Mouse (Mus musculus) hindbrain, embryonic 13.5 days (tissue): ENCODE results near the gene BC048403. TPM values are rescaled to one million over a fixed set of nuclear protein-coding genes. Genes with fewer than 3 reads are reported as not detected.
A peak's percentile ranks its signal among the peaks of the same experiment; 100 is the strongest.
"Not testable (repeated sequence)": the region's sequence is repeated elsewhere in the genome, so short reads cannot be mapped to it uniquely, and the experiment has no call there.

Experiments used
- ATAC-seq: fragments of 200-750 bp; cut with Nextera tagmentation; 2 replicates; pipeline ENCODE4 v1.8.0; 2017; ENCODE audit warnings: moderate TSS enrichment; ENCODE audit not compliant: low FRiP score
- H3K27ac ChIP-seq: fragments of 300-500 bp; sonication (generic); 2 replicates; pipeline ENCODE4 v1.5.1; 2015; ENCODE audit warnings: inconsistent platforms, mild to moderate bottlenecking, moderate library complexity
- H3K27me3 ChIP-seq: fragments of 300-500 bp; sonication (generic); 2 replicates; pipeline ENCODE4 v1.6.1; 2015; ENCODE audit warnings: mild to moderate bottlenecking, inconsistent platforms
- H3K36me3 ChIP-seq: fragments of 300-500 bp; sonication (generic); 2 replicates; pipeline ENCODE4 v1.6.1; 2015; ENCODE audit warnings: mild to moderate bottlenecking, inconsistent platforms
- H3K4me1 ChIP-seq: fragments of 300-500 bp; sonication (generic); replicated peaks from 2 replicates; pipeline ENCODE4 v1.6.1; 2015; ENCODE audit warnings: inconsistent platforms
- H3K4me2 ChIP-seq: fragments of 300-500 bp; sonication (generic); 2 replicates; pipeline ENCODE4 v1.6.1; 2015; ENCODE audit warnings: inconsistent platforms, mild to moderate bottlenecking, moderate library complexity
- H3K4me3 ChIP-seq: fragments of 300-500 bp; sonication (generic); 2 replicates; pipeline ENCODE4 v1.5.1; 2015; ENCODE audit warnings: mild to moderate bottlenecking, inconsistent platforms
- H3K9ac ChIP-seq: fragments of 300-500 bp; sonication (generic); 2 replicates; pipeline ENCODE4 v1.6.1; 2015; ENCODE audit warnings: mild to moderate bottlenecking, inconsistent platforms
- H3K9me3 ChIP-seq: fragments of 300-500 bp; sonication (generic); 2 replicates; pipeline ENCODE4 v1.6.1; 2016; ENCODE audit warnings: inconsistent platforms
- WGBS: fragments of 180-500 bp; shearing (Covaris S2); methylation state at CpG from one replicate; pipeline ENCODE4 v1.1.7; 2015; 5-methylcytosine and 5-hydroxymethylcytosine counted together
- polyA plus RNA-seq: library from polyadenylated mRNA; unstranded; fragments of >200 nt; fragmentation: Nextera tagmentation; extraction: Ambion mirVana; gene quantifications from 2 replicates; pipeline ENCODE4 v1.2.1, GENCODE M21; 2015

BC048403 gene
- polyA plus RNA-seq, 1 experiment from 2014 or later = 1.8 TPM

DNA sequence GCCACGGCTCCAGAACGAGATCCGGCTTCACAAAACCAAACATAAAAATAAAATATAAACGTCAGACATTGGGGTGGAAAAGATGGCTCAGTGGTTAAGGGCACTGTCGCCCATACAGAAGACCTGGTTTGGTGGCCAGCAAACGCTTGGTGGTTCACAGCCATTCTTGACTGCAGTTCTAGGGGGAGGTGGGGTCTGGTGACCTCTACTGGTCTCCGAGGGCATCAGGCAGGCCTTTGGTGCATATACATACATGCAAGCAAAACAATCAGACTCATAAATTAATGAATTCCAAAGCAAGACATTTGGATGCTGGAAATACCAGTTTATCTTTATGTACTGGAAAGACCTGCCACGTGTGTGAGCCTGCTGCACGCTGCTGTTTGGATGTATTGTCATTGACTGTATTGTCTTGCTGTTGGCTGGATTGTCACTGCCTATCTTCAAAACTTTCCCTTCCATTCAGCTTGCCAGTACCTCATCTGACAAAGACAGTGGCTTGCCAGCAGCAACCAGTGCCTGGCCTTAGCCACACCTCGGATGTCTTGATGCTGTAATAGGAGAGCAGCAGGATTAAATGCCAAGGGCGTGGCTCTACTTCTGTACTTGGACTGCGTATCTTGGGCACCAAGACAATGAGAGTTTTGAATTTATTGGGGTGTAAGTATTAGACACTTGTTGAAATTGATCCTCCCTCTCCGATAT, 24.9 kb downstream of the BC048403 start:
- Histone ChIP-seq H3K27ac (peak overlapping the region; percentile 31), H3K9ac (no peak overlapping the region), H3K4me1 (peaks cover 11% of the 10 kb centered on the region), H3K27me3 (no peaks in the 10 kb centered on the region), H3K9me3 (no peaks in the 10 kb centered on the region), H3K4me3 (no peak overlapping the region), H3K4me2 (no peak overlapping the region), H3K36me3 (no peaks in the 10 kb centered on the region)
- ATAC-seq = peak; percentile 32; the same call in 1 of the 2 replicates
- WGBS = 84% methylated on average over 13 of the region's 13 CpGs

DNA sequence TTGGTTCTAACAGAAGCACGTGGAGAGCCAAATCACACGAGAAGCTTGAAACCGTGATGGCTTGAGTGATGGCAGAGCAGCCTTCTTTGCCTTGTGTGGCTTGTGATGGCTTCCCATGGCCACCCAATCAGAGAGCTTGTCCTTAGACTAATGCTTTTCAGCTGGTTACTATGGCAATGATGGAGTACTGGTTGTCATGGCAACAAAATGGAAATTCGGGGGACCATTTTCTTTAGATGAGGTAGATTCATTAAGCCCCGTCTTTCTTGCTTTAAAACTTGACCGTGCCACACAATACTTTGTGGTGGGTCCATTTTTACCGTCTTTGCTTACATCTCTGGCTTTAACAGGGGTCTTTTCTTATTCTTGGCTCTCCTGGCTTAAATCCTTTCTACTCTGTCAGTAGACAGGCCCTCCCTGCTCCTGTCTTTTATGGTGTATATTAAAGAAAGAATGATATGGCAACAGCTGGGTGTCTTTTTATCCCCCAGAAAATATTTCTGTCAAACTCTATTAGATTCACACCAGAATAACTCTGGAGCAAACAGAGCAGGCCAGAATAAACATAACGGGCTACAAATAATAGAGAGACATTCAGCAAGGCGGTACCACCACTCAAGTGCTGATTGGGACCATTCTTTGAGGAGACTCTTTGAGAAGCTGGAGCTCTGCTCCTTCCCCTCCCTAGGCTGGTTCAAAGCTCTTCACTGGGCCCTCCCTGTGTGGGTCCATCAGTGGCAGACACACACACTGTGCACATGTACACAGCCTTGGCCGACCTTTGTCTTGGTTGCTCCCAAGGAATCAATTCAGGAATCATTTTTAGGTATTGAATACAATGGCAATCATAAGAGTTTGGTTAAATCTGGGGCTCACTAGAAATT, 25.7 kb downstream of the BC048403 start:
- Histone ChIP-seq H3K27ac (peak overlapping the region; percentile 52), H3K9ac (no peak overlapping the region), H3K4me2 (0 out of 2 replicates have a peak overlapping the region, but pooled peaks have one; percentile 8), H3K27me3 (no peaks in the 10 kb centered on the region), H3K36me3 (no peaks in the 10 kb centered on the region), H3K4me3 (no peak overlapping the region), H3K9me3 (no peaks in the 10 kb centered on the region), H3K4me1 (peaks cover 11% of the 10 kb centered on the region)
- 45% methylated on average over 10 of the region's 10 CpGs for WGBS
- ATAC-seq = peak; percentile 92

DNA sequence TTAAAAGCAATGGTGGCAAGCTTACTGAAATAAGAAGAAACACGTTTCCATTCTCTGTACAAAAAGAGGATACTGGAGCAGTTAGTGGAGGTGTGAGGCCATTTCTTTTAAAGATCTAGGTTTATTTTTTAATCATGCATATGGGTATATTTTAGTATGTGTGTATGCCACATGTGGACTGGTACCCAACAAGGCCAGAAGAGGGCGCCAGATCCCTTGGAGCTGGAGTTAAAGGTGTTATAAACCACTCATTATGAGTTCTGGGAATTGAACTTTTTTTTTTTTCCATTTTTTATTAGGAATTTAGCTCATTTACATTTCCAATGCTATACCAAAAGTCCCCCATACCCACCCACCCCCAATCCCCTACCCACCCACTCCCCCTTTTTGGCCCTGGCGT, 27.6 kb downstream of the BC048403 start:
- H3K9ac ChIP-seq, H3K36me3 ChIP-seq, ATAC-seq, H3K27ac ChIP-seq, H3K4me3 ChIP-seq, H3K4me2 ChIP-seq, H3K9me3 ChIP-seq, H3K27me3 ChIP-seq: not testable (repeated sequence)
- WGBS = 85% methylated on average over 3 of the region's 3 CpGs
- H3K4me1 ChIP-seq = peaks cover 11% of the 10 kb centered on the region

DNA sequence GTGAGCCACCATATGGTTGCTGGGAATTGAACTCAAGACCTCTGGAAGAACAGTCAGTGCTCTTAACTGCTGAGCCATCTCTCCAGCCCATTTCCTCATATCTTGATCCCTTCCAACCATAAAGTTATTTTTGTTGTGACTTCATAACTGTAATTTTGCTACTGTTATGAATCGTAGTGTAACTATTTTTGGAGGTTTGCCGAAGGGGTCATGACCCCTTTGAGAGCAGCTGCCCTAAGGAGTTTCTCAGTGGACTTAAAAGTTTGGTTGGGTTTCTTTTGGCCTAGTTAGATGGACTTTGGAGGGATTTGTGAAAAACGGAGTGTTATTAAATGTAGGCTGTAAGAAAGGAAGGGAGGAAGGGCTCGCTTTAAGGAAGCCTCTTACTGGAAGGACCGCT, 30.0 kb downstream of the BC048403 start:
- H3K27me3 ChIP-seq = no peaks in the 10 kb centered on the region
- no peak overlapping the region for H3K4me2 ChIP-seq
- WGBS = 92% methylated on average over 5 of the region's 5 CpGs
- no peak overlapping the region for H3K27ac ChIP-seq
- ATAC-seq = no peak
- no peaks in the 10 kb centered on the region for H3K9me3 ChIP-seq
- H3K9ac ChIP-seq = no peak overlapping the region
- peaks cover 11% of the 10 kb centered on the region for H3K4me1 ChIP-seq
- H3K36me3 ChIP-seq = no peaks in the 10 kb centered on the region
- no peak overlapping the region for H3K4me3 ChIP-seq

DNA sequence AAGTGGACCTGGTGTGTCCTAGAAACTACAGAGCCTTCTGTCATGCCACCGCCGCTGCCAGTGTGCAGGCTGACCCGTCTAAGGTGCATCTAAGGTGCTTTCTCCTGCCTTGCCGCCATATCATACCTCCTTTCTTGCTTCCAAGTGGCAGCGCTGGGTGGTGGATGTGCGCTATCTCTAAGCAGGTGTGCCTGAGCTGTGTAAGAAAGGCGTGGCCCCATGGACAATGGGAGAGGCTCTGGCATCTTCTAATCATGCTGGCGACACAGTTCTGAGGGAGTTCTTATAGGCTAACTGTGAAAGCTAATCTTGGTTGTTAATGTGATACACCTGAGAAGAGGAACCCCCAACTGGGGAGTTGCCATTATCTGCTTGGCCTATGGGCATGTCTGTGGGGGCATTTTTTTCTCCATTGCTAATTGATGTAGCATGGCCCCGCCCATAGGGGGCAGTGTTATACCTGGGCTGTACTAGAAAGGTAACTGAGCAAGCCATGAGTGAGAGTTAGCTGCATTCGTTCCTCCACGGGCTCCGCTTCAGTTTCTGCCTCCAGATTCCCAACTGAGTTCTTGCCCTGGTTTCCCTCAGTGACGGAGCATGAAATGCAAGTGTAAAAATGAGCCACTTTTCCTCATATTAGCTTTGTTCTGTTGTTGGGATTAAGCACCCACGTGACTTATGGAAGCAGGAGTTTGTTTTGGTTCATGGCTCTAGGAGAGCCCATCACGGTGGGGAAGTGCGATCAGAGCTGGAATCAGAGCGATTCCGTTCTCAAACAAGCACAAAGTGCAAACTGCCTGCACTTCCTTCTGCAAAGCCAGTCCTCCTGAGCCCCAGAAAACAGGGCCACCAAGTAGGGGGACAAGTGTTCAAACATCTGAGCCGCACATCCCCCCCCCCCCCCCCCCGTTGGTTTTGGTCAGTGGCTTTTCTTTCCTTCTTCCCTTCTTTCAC, 31.2 kb downstream of the BC048403 start:
- Histone ChIP-seq H3K4me2 (0 out of 2 replicates have a peak overlapping the region, but pooled peaks have one; percentile 16), H3K9ac (no peak overlapping the region), H3K27ac (no peak overlapping the region), H3K27me3 (no peaks in the 10 kb centered on the region), H3K4me3 (no peak overlapping the region), H3K4me1 (no peaks in the 10 kb centered on the region), H3K36me3 (no peaks in the 10 kb centered on the region), H3K9me3 (no peaks in the 10 kb centered on the region)
- 55% methylated on average over 20 of the region's 20 CpGs for WGBS
- ATAC-seq = no peak

DNA sequence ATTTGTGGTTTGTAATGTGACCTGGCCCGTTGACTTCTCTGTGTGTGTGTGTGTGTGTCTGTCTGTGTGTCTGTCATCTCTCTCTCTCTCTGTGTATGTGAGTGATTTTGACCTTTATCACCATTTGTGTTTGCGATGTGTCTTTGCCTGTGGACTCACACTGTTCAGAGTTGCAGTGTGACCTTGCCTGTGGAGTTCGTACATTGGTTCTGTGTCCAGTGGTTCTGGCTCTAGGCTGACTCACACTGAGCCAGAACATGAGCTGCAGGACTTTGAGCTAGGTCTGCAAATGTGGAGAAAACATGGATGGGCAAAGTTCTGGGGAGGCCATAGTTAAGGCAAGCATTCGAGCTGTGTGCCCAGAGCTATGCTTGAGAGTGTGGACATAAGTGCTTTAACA, 34.1 kb downstream of the BC048403 start:
- no peaks in the 10 kb centered on the region for H3K27me3 ChIP-seq
- H3K27ac ChIP-seq = no peak overlapping the region
- H3K9ac ChIP-seq = no peak overlapping the region
- no peaks in the 10 kb centered on the region for H3K4me1 ChIP-seq
- H3K36me3 ChIP-seq = no peaks in the 10 kb centered on the region
- no peak for ATAC-seq
- 81% methylated on average over 4 of the region's 4 CpGs for WGBS
- no peak overlapping the region for H3K4me3 ChIP-seq
- no peak overlapping the region for H3K4me2 ChIP-seq
- no peaks in the 10 kb centered on the region for H3K9me3 ChIP-seq

DNA sequence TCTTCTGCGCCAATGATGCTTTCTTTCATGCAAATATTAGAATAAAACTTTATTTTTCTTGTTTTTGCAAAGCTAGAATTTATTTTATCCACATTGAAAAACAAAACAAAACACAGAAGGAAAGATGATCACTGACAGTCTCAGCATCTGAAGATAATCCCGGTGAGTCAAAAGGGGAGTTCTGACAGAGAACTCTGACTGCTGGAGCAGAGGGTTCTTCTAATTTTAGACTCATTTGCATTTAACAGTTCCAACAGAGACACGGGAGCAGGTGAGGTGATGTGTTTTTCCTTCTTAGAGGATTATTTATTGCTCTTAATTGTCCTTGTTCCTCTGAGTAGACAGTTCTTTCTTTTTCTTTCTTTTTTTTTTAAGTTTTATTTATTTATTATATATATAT, 36.3 kb downstream of the BC048403 start:
- no peak overlapping the region for H3K4me3 ChIP-seq
- no peaks in the 10 kb centered on the region for H3K36me3 ChIP-seq
- H3K27me3 ChIP-seq = no peaks in the 10 kb centered on the region
- no peak overlapping the region for H3K9ac ChIP-seq
- no peak overlapping the region for H3K4me2 ChIP-seq
- H3K27ac ChIP-seq = no peak overlapping the region
- H3K9me3 ChIP-seq = no peaks in the 10 kb centered on the region
- H3K4me1 ChIP-seq = no peaks in the 10 kb centered on the region
- ATAC-seq = no peak
- 68% methylated on average over 3 of the region's 3 CpGs for WGBS

DNA sequence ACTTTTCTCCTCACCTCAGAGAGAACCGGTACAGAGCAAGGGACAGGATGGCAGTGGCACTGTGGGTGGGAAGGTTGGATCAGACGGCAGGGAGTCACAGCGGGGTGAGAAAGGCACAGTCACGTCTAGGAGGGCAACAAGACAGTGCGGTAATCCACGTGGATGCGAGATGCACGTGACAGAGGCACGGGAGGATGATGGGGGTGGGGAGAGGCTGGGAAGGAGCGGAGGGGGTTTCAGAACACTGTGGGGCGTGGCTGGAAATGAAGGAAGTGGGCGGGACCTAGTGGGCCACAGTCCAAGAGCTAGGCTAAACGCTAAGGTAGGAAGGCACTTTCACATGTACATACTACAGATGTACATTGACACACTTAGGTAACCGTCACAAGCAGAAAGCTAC, 41.4 kb downstream of the BC048403 start:
- no peaks in the 10 kb centered on the region for H3K4me1 ChIP-seq
- peaks cover 8% of the 10 kb centered on the region for H3K9me3 ChIP-seq
- H3K4me2 ChIP-seq = no peak overlapping the region
- ATAC-seq = peak; percentile 59; the same call in 1 of the 2 replicates
- no peak overlapping the region for H3K27ac ChIP-seq
- WGBS = 50% methylated on average over 14 of the region's 14 CpGs
- H3K4me3 ChIP-seq = no peak overlapping the region
- no peaks in the 10 kb centered on the region for H3K27me3 ChIP-seq
- H3K9ac ChIP-seq = no peak overlapping the region
- peaks cover 40% of the 10 kb centered on the region for H3K36me3 ChIP-seq

DNA sequence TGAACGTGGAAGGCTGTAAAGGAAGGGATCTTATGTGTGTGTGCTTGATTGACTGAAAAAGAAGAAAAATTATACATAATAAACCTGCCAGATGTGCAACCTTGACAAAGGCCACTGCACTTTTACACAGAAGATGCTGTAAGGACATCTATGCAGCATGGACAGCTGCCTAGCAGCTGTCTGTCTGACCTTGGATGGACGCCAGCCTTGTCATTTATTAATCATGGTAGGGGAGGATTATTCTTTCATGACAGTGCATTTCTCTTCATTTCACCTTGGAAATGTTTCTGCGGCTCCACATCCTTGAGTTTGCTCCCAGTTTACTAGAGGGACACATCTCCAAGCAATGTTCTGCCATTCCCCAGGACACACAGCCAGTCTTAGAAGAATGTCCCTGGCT, 48.8 kb downstream of the BC048403 start:
- 85% methylated on average over 3 of the region's 3 CpGs for WGBS
- Histone ChIP-seq H3K9me3 (peaks cover 8% of the 10 kb centered on the region), H3K9ac (no peak overlapping the region), H3K27me3 (no peaks in the 10 kb centered on the region), H3K27ac (no peak overlapping the region), H3K4me2 (no peak overlapping the region), H3K4me3 (no peak overlapping the region), H3K4me1 (peaks cover 13% of the 10 kb centered on the region), H3K36me3 (peaks cover 63% of the 10 kb centered on the region)
- no peak for ATAC-seq

DNA sequence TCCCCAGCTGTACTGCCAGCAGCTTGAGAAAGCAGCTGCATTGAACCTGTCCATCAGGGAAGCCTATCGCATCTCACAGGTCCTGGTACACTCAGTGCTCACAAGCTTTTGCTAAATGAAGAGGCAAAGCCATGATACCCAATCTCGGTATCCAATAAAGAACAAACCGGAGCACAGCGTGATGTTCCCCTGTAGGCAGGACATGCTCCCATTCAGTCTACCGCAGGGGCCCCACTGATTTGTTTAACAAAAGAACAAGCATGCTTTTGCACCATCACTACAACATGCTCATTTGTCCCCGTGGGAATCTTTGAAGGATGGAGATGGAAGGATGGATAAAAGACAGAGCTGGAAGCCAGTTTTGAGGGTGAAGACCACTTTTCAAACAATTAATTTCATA, 50.3 kb downstream of the BC048403 start:
- Histone ChIP-seq H3K4me3 (no peak overlapping the region), H3K4me2 (no peak overlapping the region), H3K9ac (0 out of 2 replicates have a peak overlapping the region, but pooled peaks have one; percentile 6), H3K4me1 (peaks cover 13% of the 10 kb centered on the region), H3K27ac (no peak overlapping the region), H3K27me3 (no peaks in the 10 kb centered on the region), H3K9me3 (no peaks in the 10 kb centered on the region), H3K36me3 (peaks cover 59% of the 10 kb centered on the region)
- ATAC-seq = no peak
- WGBS = 15% methylated on average over 6 of the region's 6 CpGs

DNA sequence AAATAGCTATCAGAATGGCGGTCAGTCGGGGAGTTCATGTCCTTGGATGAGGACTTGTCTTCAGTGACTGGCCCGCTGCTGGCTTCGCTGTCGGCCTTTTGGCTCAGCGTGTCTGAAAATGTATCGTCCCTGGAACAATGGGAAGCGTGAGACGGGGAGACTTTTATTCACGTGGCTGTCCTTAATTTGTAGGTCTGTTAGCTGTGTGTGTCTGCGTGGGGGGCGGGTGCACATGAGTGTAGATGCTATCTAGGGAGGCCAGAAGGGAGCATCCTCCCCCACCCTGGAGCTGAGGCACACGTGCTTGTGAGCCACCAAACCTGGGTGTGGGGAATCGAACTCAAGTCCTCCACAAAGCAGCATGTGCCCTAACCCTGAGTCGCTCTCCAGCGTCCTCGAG, 52.9 kb downstream of the BC048403 start:
- Histone ChIP-seq H3K4me1 (peaks cover 15% of the 10 kb centered on the region), H3K27me3 (no peaks in the 10 kb centered on the region), H3K27ac (no peak overlapping the region), H3K4me3 (no peak overlapping the region), H3K9me3 (no peaks in the 10 kb centered on the region), H3K36me3 (peaks cover 63% of the 10 kb centered on the region), H3K9ac (no peak overlapping the region), H3K4me2 (no peak overlapping the region)
- no peak for ATAC-seq
- WGBS = 84% methylated on average over 17 of the region's 17 CpGs

DNA sequence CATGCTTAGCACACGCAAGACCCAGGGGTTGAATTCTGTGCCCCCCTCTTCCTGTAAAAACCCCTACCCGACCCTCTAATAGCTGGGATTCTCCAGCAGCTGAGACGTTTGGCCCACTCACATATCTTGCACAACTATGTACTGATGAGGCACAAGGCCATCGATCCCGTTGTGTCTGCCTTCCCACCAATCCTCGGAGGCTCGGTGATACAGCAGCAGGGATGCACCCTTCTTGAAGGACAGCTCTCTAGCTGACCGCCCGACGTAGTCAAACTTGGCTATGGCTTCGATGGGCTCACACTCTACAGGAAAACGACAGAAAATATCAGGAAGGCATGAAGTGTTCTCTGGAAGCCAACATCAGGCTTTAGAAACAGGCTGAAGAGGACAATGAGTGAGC, 54.7 kb downstream of the BC048403 start:
- H3K4me2 ChIP-seq = no peak overlapping the region
- H3K9ac ChIP-seq = no peak overlapping the region
- no peaks in the 10 kb centered on the region for H3K9me3 ChIP-seq
- H3K36me3 ChIP-seq = peaks cover 68% of the 10 kb centered on the region
- no peak overlapping the region for H3K4me3 ChIP-seq
- WGBS = 94% methylated on average over 12 of the region's 12 CpGs
- no peaks in the 10 kb centered on the region for H3K27me3 ChIP-seq
- no peak overlapping the region for H3K27ac ChIP-seq
- peaks cover 15% of the 10 kb centered on the region for H3K4me1 ChIP-seq
- no peak for ATAC-seq
